Mouse (Mus musculus) natural killer cell, adult 2 months (primary cell): ENCODE data around the gene Slc26a1.

ENCODE experiments used
- DNase-seq, 2 experiments: peaks; one replicate each; pipeline ENCODE4 v3.0.0; 2022; ENCODE audit warnings: low spot score in 2 of 2

Slc26a1 gene

GRCm38 (mm10) chr5:108691152-108691551 is 15.8 kb upstream of the Slc26a1 start:
- no peak for DNase-seq

DNA sequence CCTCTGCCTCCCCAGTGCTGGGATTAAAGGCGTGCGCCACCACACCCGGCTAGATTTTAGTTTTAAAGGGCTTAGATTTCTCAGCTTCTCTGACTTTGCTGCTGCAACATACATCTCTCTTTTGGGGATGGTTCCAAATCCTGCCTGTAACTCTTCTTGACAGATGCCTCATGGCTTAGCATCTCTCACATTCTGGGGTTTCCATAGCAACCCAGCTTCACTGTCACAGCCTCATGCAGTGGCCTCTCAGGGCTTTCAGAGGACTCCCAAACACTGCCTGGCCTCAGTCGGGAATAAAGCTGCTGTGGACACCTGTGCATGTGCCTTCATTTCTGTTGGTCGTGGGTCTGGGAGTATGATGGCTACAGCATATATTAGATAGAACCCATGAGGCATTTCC is 13.7 kb upstream of the Slc26a1 start:
- DNase-seq = no peak

DNA sequence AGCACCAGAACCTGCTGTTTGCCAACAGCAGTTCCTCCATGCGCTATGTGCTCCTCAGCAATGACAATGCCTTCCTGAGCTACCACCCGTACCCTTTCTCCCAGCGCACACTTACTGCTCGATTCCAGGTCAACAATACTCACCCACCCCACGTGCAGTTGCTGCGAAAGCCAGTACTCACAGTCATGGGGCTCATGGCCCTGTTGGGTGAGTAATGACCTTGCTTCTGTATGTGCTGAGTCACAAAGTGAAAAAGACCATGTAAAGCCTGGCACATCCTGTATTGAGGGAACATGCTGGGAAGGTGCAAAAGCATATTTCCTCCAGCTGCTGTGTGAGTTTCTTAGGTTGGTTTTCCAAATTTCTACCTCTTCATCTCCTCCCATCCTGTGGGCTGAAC is 5.5 kb upstream of the Slc26a1 start:
- no peak for DNase-seq

DNA sequence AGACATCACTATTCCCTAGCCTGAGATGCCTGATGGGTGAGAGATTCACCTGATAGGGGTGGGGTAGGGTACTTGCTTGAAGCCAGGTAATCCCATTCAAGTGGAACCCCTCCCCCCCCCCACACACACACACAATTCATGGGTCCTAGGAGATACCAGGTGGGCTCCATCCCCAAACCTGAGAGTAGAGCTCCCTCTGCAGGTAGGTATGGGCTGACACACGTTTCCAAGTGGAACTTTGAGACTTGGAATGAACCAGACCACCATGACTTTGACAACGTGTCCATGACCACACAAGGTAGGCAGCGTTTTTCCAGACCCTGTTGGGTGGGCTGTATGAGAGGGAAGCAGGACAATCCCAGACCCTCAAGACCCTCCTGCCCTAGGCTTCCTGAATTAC is 4.5 kb upstream of the Slc26a1 start:
- DNase-seq = no peak

- DNase-seq = no peak
These were observed 3.0 kb upstream of the Slc26a1 start for GRCm38 (mm10) chr5:108678296-108678854.

- DNase-seq = no peak
These were observed 2.4 kb upstream of the Slc26a1 start for GRCm38 (mm10) chr5:108677605-108678295.

GRCm38 (mm10) chr5:108676772-108677498 is 1.6 kb upstream of the Slc26a1 start:
- no peak for DNase-seq

GRCm38 (mm10) chr5:108674624-108675023 is 745 bp downstream of the Slc26a1 start:
- no peak for DNase-seq

DNA sequence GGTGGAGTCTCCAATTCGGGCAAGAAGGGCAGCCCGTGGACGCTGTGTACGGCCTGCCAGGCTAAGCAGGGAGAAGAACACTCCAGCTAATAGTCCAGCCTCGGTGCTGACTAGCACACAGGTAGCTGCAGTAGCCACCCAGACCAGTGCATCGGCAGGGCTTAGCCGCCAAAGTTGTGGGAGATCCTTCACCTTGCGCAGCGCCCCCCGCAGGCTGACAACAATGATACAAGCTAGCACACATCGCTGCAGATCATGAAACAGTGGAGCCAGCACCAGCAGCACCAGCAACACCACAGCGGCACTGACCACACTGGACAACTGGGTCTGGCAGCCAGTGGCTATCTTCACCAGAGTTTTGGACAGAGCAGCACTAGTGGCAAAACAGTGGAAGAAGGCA is 3.6 kb downstream of the Slc26a1 start:
- DNase-seq = no peak

GRCm38 (mm10) chr5:108670785-108671184 is 4.6 kb downstream of the Slc26a1 start:
- DNase-seq = peak in 1 of 2 experiments; percentile 38

- DNase-seq = no peak
These were observed 5.4 kb downstream of the Slc26a1 start for GRCm38 (mm10) chr5:108669986-108670385.

DNA sequence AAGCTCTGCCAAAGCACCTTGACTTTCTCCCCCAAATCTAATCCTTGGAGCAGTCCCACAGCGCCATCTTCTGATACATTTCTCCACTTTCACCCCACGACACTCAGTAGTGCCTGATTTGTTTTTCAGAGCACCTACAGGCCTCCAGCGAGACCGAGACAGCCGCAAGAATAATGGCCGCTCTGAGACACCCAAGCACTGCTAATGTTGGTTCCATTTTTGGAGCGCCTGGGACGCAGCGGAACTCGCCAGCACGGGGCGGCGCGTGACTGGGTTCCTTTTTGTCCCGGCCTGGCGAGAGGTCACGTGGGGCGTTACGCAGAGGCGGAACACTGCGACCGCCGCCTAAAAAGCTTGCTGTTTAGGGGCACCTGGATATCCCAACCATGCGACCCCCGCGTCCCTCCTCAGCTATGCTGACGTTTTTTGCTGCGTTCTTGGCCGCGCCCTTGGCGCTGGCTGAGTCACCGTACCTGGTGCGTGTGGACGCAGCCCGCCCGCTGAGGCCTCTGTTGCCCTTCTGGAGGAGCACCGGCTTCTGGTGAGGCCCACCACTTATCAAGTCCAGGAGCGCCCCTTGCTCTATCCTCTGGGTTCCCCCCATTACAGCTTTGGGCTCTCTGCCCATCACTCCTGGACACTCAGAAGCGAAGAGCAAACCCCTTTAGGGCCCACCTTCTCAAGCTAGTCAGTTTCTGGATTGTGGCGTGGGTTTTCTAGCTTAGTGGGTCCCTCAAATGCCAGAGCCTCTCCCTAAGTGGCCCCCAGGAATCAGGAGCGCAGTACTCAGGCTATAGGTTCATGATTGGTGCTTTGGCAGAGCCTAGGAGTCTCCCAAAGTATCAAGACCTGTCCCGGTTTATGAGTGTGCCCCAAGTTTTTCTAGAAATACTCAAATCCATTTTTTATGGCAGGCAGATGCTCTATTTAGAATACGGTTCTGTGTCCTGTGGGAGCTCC is 6.1 kb downstream of the Slc26a1 start, which contains the start of gene Dgkq:
TSS of gene Dgkq (minus strand) at position 696 of the 960 bp plus-strand sequence.
- peak; percentile 78 to 92 for DNase-seq

- no peak for DNase-seq
These were observed 6.9 kb downstream of the Slc26a1 start for GRCm38 (mm10) chr5:108668387-108668932.

DNA sequence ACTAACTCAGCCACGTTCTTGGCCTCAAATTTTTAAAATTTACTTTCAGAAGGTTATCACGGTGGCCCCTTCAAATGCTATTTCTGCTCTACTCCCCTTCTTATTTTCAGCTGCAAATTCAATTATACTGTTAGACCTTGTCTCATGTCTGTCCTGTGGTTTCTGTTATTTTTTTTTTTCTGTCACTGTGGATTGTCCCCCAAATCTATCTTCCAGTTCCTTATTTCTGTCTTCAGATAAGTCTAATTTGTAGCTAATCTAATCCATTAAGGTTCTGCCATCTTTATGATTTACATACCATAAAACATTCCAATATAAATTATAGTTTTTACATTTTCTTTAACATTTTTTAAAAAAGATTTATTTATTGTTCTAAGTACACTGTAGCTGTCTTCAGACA is 8.0 kb downstream of the Slc26a1 start:
- no peak for DNase-seq

- DNase-seq = no peak
These were observed 10.3 kb downstream of the Slc26a1 start for GRCm38 (mm10) chr5:108665066-108665465.

GRCm38 (mm10) chr5:108662772-108663171 is 12.6 kb downstream of the Slc26a1 start:
- no peak for DNase-seq

GRCm38 (mm10) chr5:108660632-108661268 is 14.6 kb downstream of the Slc26a1 start:
- peak; percentile 84 to 87 for DNase-seq

- no peak for DNase-seq
These were observed 15.4 kb downstream of the Slc26a1 start, which contains the start of gene Idua for GRCm38 (mm10) chr5:108659698-108660631. Idua (plus strand) TSS chr5:108660331.

- DNase-seq = no peak
These were observed 16.8 kb downstream of the Slc26a1 start for GRCm38 (mm10) chr5:108658611-108659010.

GRCm38 (mm10) chr5:108657406-108657805 is 18.0 kb downstream of the Slc26a1 start:
- DNase-seq = no peak
